Mouse (Mus musculus) C2C12 (cell line): Measurements from ENCODE around the gene Ap1s1.

Experiments used
- CTCF ChIP-seq: IDR thresholded peaks from one replicate; pipeline ENCODE4 v1.5.1; 2011; ENCODE audit not compliant: control insufficient read depth, insufficient read depth, insufficient read length
- MAX ChIP-seq: IDR thresholded peaks from one replicate; pipeline ENCODE4 v1.6.1; 2011; ENCODE audit warnings: mild to moderate bottlenecking, control low read depth
- MYOD1 ChIP-seq: IDR thresholded peaks from one replicate; pipeline ENCODE4 v1.6.1; 2011; ENCODE audit warnings: low read depth; ENCODE audit not compliant: control insufficient read depth, insufficient read length
- MYOG ChIP-seq: IDR thresholded peaks from one replicate; pipeline ENCODE4 v1.6.1; 2011; ENCODE audit not compliant: control insufficient read depth, insufficient read length; ENCODE audit errors: extremely low read depth
- USF1 ChIP-seq: IDR thresholded peaks from one replicate; pipeline ENCODE4 v1.6.1; 2011; ENCODE audit warnings: low read depth, mild to moderate bottlenecking, control low read depth, moderate library complexity

DNA sequence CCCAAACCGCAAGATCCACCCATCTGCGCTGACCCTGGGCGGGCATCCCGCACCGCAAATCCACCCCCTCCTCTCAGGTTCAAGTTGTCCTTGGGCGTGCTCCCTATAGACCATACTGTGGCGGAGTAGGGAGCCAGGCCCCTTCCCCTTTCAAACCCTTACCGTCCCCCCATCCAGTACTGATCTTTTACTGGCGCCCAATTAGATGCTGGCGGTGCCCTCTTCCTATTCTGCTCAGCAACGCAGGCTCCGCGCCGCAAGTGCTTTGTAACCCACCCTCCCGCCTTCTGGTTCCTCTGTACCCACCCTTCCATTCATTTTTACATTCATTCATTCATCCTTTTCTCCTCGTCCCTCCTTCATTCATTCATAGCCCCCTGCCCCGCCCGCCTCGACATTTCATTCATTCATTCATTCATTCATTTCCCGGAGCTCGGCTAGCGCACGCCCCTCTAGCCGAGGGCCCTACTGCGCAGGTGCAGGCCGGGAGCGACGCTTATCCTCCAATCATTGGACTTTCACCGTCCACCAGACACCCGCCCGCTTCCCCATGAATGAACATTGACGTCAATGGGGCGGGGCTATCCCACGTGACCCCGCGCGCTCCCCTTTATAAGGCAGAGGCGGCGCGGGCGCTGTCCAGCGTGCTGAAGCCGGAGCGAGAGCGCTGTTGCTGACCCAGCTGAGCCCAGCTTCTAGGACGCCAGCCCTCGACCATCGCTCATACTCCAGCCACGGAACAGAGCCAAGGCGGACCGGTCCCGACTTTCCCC lies 16.1 kb downstream of the Ap1s1 start:
- TF ChIP-seq CTCF (no peak), MYOD1 (no peak), USF1 (peak; percentile 92), MYOG (no peak), MAX (peak; percentile 69)
